Mouse (Mus musculus): ENCODE results near the gene Adamts14. TPM values are rescaled to one million over a fixed set of nuclear protein-coding genes. Genes with fewer than 3 reads are reported as not detected.

Gene Adamts14
- polyA plus RNA-seq, 2 experiments: 0.13 to 0.21 TPM

DNA sequence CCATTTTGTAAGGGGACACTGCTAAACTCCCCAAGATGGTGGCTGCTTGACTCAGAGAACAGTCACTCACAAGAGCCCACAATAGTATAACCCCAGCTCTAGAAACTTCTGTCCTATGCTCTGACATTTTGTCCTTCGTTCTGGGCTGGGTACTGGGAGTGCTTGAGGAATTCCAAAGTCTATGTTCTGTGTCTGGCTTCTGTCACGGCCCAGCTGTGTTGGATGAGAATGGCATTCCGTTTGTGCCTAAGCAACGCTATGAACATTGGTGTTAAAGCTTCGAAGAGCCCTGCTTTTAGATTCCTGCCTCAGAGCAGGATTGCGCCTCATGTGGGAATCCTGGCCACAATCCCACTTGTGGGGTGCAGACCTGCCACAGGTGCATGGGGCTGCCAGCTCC is 38.9 kb upstream of the Adamts14 start:
- Histone ChIP-seq H3K27ac (no peak overlapping the region), H3K4me1 (replicated peaks; ENCODE audit: control insufficient read depth in 2 of 2, insufficient read depth in 2 of 2, low read length in 1 of 2) (peaks cover 0 to 6% of the 10 kb centered on the region in 2 experiments; a peak in 2 of 4 replicates), H3K4me2 (ENCODE audit: low read depth) (no peak overlapping the region), H3K9ac (replicated peaks) (no peak overlapping the region), H3K36me3 (replicated peaks; ENCODE audit: control insufficient read depth, insufficient read depth, low read depth) (no peaks in the 10 kb centered on the region), H3K9me3 (ENCODE audit: control insufficient read depth, low read length) (no peaks in the 10 kb centered on the region), H3K4me3 (ENCODE audit: insufficient read depth in 1 of 2, low read depth in 2 of 2, low read length in 2 of 2) (no peak overlapping the region), H3K27me3 (ENCODE audit: control insufficient read depth, insufficient read depth, low read length) (no peaks in the 10 kb centered on the region)
- WGBS (ENCODE audit: insufficient replicate concordance): 65% methylated on average over 6 of the region's 6 CpGs
- ATAC-seq (ENCODE audit: insufficient read depth) (no peak), DNase-seq (ENCODE audit: low read depth in 3 of 3, low spot score in 3 of 3) (no peak)
- TF ChIP-seq CTCF (IDR thresholded peaks at IDR 0.05; ENCODE audit: low read depth): no peak
- no peak for TF ChIP-seq EP300 (IDR thresholded peaks at IDR 0.05; ENCODE audit: low read depth)

DNA sequence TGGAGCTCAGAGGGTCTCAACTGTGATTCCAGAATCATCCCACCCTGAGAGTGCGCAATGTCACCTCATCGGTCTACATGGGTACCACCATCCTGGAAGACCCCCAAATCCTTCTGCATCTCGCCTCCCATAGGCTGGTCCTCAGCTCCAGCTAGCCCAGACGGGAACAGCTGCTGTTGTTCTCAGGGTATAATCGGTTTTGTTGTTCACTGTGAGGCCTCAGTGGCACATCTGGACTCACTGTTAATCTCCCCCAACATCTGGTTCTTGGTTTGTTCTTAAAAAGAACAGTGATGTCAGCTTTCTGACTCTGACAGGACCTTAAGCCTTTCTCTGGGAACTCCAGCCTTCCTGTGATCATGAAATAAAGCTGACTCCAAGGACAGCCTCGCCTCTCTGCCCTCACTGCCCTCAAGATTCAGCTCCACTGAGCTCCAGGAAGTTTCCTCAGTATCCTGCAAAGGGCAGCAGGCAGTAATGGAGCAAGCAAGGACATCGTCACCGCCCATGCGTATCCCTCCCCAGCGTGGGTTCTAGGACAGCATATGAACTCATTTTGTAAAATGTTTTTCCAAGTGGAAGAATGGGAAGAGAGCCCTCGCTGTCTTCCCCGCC is 35.6 kb upstream of the Adamts14 start:
- Histone ChIP-seq H3K27me3 (ENCODE audit: control insufficient read depth, insufficient read depth, low read length) (no peaks in the 10 kb centered on the region), H3K27ac (no peak overlapping the region), H3K4me2 (ENCODE audit: low read depth) (no peak overlapping the region), H3K36me3 (replicated peaks; ENCODE audit: control insufficient read depth, insufficient read depth, low read depth) (no peaks in the 10 kb centered on the region), H3K4me3 (ENCODE audit: insufficient read depth in 1 of 2, low read depth in 2 of 2, low read length in 2 of 2) (no peak overlapping the region), H3K4me1 (replicated peaks; ENCODE audit: control insufficient read depth in 2 of 2, insufficient read depth in 2 of 2, low read length in 1 of 2) (peaks cover 0 to 6% of the 10 kb centered on the region in 2 experiments; a peak in 2 of 4 replicates), H3K9ac (replicated peaks) (no peak overlapping the region), H3K9me3 (ENCODE audit: control insufficient read depth, low read length) (no peaks in the 10 kb centered on the region)
- TF ChIP-seq CTCF (IDR thresholded peaks at IDR 0.05; ENCODE audit: low read depth) (no peak), EP300 (IDR thresholded peaks at IDR 0.05; ENCODE audit: low read depth) (no peak)
- ATAC-seq (ENCODE audit: insufficient read depth) (no peak), DNase-seq (ENCODE audit: low read depth in 3 of 3, low spot score in 3 of 3) (no peak)
- WGBS (ENCODE audit: insufficient replicate concordance): 51% methylated on average over 12 of the region's 12 CpGs

- H3K27me3 ChIP-seq (ENCODE audit: control insufficient read depth, insufficient read depth, low read length): no peaks in the 10 kb centered on the region
- WGBS (ENCODE audit: insufficient replicate concordance): 30% methylated on average over 13 of the region's 13 CpGs
- H3K36me3 ChIP-seq (replicated peaks; ENCODE audit: control insufficient read depth, insufficient read depth, low read depth): no peaks in the 10 kb centered on the region
- no peak overlapping the region for H3K9ac ChIP-seq (replicated peaks)
- H3K4me1 ChIP-seq (replicated peaks; ENCODE audit: control insufficient read depth in 2 of 2, insufficient read depth in 2 of 2, low read length in 1 of 2): peaks cover 0 to 3% of the 10 kb centered on the region in 2 experiments; a peak in 1 of 4 replicates
- DNase-seq (ENCODE audit: low read depth in 3 of 3, low spot score in 3 of 3): no peak
- H3K4me2 ChIP-seq (ENCODE audit: low read depth): no peak overlapping the region
- no peak overlapping the region for H3K4me3 ChIP-seq (ENCODE audit: insufficient read depth in 1 of 2, low read depth in 2 of 2, low read length in 2 of 2)
- H3K27ac ChIP-seq: no peak overlapping the region
- no peak for TF ChIP-seq EP300 (IDR thresholded peaks at IDR 0.05; ENCODE audit: low read depth)
- no peak for TF ChIP-seq CTCF (IDR thresholded peaks at IDR 0.05; ENCODE audit: low read depth)
- no peaks in the 10 kb centered on the region for H3K9me3 ChIP-seq (ENCODE audit: control insufficient read depth, low read length)
- no peak for ATAC-seq (ENCODE audit: insufficient read depth)
Observed at GRCm38 (mm10) chr10:61305928-61306590, 32.8 kb upstream of the Adamts14 start.

GRCm38 (mm10) chr10:61304046-61304445 is 30.8 kb upstream of the Adamts14 start:
- Histone ChIP-seq H3K9ac (replicated peaks) (no peak overlapping the region), H3K4me3 (ENCODE audit: insufficient read depth in 1 of 2, low read depth in 2 of 2, low read length in 2 of 2) (no peak overlapping the region), H3K4me1 (replicated peaks; ENCODE audit: control insufficient read depth in 2 of 2, insufficient read depth in 2 of 2, low read length in 1 of 2) (peaks cover 0 to 3% of the 10 kb centered on the region in 2 experiments; a peak in 1 of 4 replicates), H3K27me3 (ENCODE audit: control insufficient read depth, insufficient read depth, low read length) (no peaks in the 10 kb centered on the region), H3K27ac (no peak overlapping the region), H3K4me2 (ENCODE audit: low read depth) (no peak overlapping the region), H3K36me3 (replicated peaks; ENCODE audit: control insufficient read depth, insufficient read depth, low read depth) (no peaks in the 10 kb centered on the region), H3K9me3 (ENCODE audit: control insufficient read depth, low read length) (no peaks in the 10 kb centered on the region)
- no peak for TF ChIP-seq EP300 (IDR thresholded peaks at IDR 0.05; ENCODE audit: low read depth)
- no peak for TF ChIP-seq CTCF (IDR thresholded peaks at IDR 0.05; ENCODE audit: low read depth)
- WGBS (ENCODE audit: insufficient replicate concordance): 75% methylated on average over 6 of the region's 6 CpGs
- ATAC-seq (ENCODE audit: insufficient read depth) (no peak), DNase-seq (ENCODE audit: low read depth in 3 of 3, low spot score in 3 of 3) (no peak)

DNA sequence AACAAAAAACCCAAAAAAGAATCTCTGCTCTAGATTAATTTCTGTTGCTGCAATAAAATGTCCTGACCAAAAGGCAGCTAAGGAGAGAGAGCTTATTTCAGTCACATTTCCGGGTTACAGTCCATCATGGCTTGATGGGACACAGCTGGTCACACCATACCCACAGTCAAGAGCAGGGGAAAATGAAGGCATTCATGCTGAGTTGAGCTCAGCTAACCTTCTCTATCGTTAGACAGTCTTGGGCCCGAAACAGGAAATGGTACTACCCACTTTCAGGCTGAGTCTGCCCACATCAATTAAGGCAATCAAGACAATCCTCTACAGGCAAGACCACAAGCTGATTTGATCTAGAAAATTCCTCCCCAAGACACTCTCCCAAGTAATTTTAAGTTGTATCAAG is 27.8 kb upstream of the Adamts14 start:
- DNase-seq (ENCODE audit: low read depth in 3 of 3, low spot score in 3 of 3) (no peak), ATAC-seq (ENCODE audit: insufficient read depth) (no peak)
- Histone ChIP-seq H3K36me3 (replicated peaks; ENCODE audit: control insufficient read depth, insufficient read depth, low read depth) (no peaks in the 10 kb centered on the region), H3K27ac (no peak overlapping the region), H3K9me3 (ENCODE audit: control insufficient read depth, low read length) (no peaks in the 10 kb centered on the region), H3K9ac (replicated peaks) (no peak overlapping the region), H3K4me2 (ENCODE audit: low read depth) (no peak overlapping the region), H3K27me3 (ENCODE audit: control insufficient read depth, insufficient read depth, low read length) (no peaks in the 10 kb centered on the region), H3K4me1 (replicated peaks; ENCODE audit: control insufficient read depth in 2 of 2, insufficient read depth in 2 of 2, low read length in 1 of 2) (no peaks in the 10 kb centered on the region), H3K4me3 (ENCODE audit: insufficient read depth in 1 of 2, low read depth in 2 of 2, low read length in 2 of 2) (no peak overlapping the region)
- 20% methylated on average over 3 of the region's 3 CpGs for WGBS (ENCODE audit: insufficient replicate concordance)
- TF ChIP-seq EP300 (IDR thresholded peaks at IDR 0.05; ENCODE audit: low read depth) (no peak), CTCF (IDR thresholded peaks at IDR 0.05; ENCODE audit: low read depth) (no peak)

Data from liver, embryonic 14.5 days (tissue).